Mouse (Mus musculus) layer of hippocampus, postnatal 10 days (tissue): ENCODE results near the gene Txnip. TPM values are rescaled to one million over a fixed set of nuclear protein-coding genes. Genes with fewer than 3 reads are reported as not detected.
"Not testable (repeated sequence)": the region's sequence is repeated elsewhere in the genome, so short reads cannot be mapped to it uniquely, and the experiment has no call there.

ENCODE experiments used
- DNase-seq, 2 experiments: peaks; one replicate each; pipeline ENCODE4 v3.0.0; 2021; ENCODE audit warnings: low spot score in 2 of 2
- long read RNA-seq: library from polyadenylated mRNA; stranded (forward); transcript quantifications from one replicate; pipeline ENCODE4 v2.0.0, GENCODE M21; 2023
- total RNA-seq, 2 experiments: library from RNA; stranded (reverse); gene quantifications; 2 replicates each; pipeline ENCODE4 v1.2.3; 2021

Gene Txnip
- 10 to 100 TPM; 36.5 to 46.1 TPM for total RNA-seq
- long read RNA-seq, partial matches to known transcripts: 2 of 7 reads
- long read RNA-seq, other reads (novel, unspliced or antisense): 2 of 7 reads

- DNase-seq: peak; percentile 98 to 99
Observed at GRCm38 (mm10) chr3:96557694-96558093, at the start of gene Txnip. Gene Txnip (plus strand): TSS chr3:96557957.

- not testable (repeated sequence) for DNase-seq
Observed at GRCm38 (mm10) chr3:96507966-96508365, 49.8 kb upstream of the Txnip start.

- no peak for DNase-seq
Observed at GRCm38 (mm10) chr3:96520171-96520570, 37.6 kb upstream of the Txnip start.

GRCm38 (mm10) chr3:96522149-96522548, 35.6 kb upstream of the Txnip start:
- DNase-seq: no peak

GRCm38 (mm10) chr3:96524028-96524810, 33.5 kb upstream of the Txnip start:
- DNase-seq: no peak

- no peak for DNase-seq
Observed at GRCm38 (mm10) chr3:96524914-96525313, 32.8 kb upstream of the Txnip start, which contains the start of gene Hfe2. Gene Hfe2 (plus strand): TSS chr3:96525172.

- no peak for DNase-seq
Observed at GRCm38 (mm10) chr3:96526013-96526762, 31.6 kb upstream of the Txnip start.

- DNase-seq: no peak
Observed at GRCm38 (mm10) chr3:96526864-96527542, 30.8 kb upstream of the Txnip start.

- DNase-seq: no peak
Observed at GRCm38 (mm10) chr3:96528506-96528905, 29.3 kb upstream of the Txnip start.

GRCm38 (mm10) chr3:96532050-96532449, 25.7 kb upstream of the Txnip start:
- no peak for DNase-seq

GRCm38 (mm10) chr3:96534300-96534699, 23.5 kb upstream of the Txnip start:
- no peak for DNase-seq

GRCm38 (mm10) chr3:96539316-96539715, 18.4 kb upstream of the Txnip start:
- no peak for DNase-seq

GRCm38 (mm10) chr3:96540740-96541139, 17.0 kb upstream of the Txnip start:
- no peak for DNase-seq

- DNase-seq: no peak
Observed at GRCm38 (mm10) chr3:96541328-96542078, 16.3 kb upstream of the Txnip start.

GRCm38 (mm10) chr3:96542554-96542953, 15.2 kb upstream of the Txnip start:
- no peak for DNase-seq

- DNase-seq: no peak
Observed at GRCm38 (mm10) chr3:96543345-96543744, 14.4 kb upstream of the Txnip start.

GRCm38 (mm10) chr3:96545565-96545964, 12.2 kb upstream of the Txnip start:
- DNase-seq: no peak

- no peak for DNase-seq
Observed at GRCm38 (mm10) chr3:96546880-96547279, 10.9 kb upstream of the Txnip start.

GRCm38 (mm10) chr3:96547389-96547960, 10.3 kb upstream of the Txnip start:
- DNase-seq: peak; percentile 83 to 85

- DNase-seq: no peak
Observed at GRCm38 (mm10) chr3:96548824-96549223, 8.9 kb upstream of the Txnip start.

GRCm38 (mm10) chr3:96549346-96549745, 8.4 kb upstream of the Txnip start:
- no peak for DNase-seq
